Mouse (Mus musculus) ovary, postnatal 10 days (tissue): ENCODE data around the gene Gm26741.

Source experiments
- DNase-seq: peaks from one replicate; pipeline ENCODE4 v3.0.0; 2022; ENCODE audit warnings: low spot score

The Gm26741 gene

GRCm38 (mm10) chr10:52389438-52389837 lies 30.9 kb downstream of the Gm26741 start:
- no peak for DNase-seq

GRCm38 (mm10) chr10:52391208-52391607 lies 32.6 kb downstream of the Gm26741 start:
- no peak for DNase-seq

- no peak for DNase-seq
These were observed 38.1 kb downstream of the Gm26741 start for GRCm38 (mm10) chr10:52396647-52397046.

GRCm38 (mm10) chr10:52398715-52399114 lies 40.1 kb downstream of the Gm26741 start:
- DNase-seq = no peak

GRCm38 (mm10) chr10:52399722-52400121 lies 41.2 kb downstream of the Gm26741 start:
- no peak for DNase-seq

GRCm38 (mm10) chr10:52405160-52405559 lies 46.6 kb downstream of the Gm26741 start:
- no peak for DNase-seq

GRCm38 (mm10) chr10:52407526-52407925 lies 49.0 kb downstream of the Gm26741 start:
- DNase-seq = no peak
